Mouse (Mus musculus): Measurements from ENCODE around the gene Map3k9. TPM values are rescaled to one million over a fixed set of nuclear protein-coding genes. Genes with fewer than 3 reads are reported as not detected.
A peak's percentile ranks its signal among the peaks of the same experiment; 100 is the strongest.

Map3k9 gene
- total RNA-seq (2021) = 10 to 100 TPM; 86.1 to 90.5 TPM

DNA sequence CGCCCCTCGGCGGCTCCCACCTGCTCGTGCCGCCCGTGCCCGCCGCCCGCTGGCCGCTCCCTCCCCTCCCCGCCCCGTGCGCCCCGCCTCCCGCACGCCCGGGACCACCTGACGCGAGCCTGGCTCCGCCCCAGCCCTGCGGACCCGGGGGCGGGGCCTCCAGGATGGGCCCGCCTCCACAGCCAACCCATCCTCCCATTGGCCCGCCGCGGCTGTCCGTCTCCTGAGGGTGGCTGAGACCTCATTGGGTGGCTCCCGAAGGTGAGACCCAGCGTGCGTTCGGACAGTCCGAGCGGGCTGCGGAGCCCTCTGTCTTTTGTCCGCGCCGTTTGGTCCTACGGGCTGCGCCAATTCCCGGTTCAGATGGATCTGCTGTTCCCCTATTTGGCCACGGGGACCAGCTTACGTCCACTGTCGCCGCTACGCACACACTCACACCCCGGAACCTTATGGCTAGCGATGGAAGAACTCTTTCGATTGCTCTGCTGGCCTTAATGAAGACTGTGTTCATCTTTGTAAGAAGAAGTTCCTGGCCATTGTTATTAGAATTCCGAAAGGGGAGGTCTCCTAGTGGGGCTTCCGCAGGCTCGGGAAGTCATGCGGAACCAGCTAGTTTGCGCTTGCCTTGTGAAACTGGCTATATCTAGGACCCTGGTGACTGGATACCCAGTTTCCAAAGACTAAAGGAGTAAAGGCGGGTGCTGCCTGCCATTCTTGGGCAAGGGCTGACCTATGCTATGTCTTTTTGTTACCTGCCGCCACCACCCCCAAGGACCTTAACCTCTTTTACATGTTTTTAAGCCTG lies at the start of gene Map3k9:
TSS of gene Map3k9 (minus strand) at position 71 of the 805 bp plus-strand sequence.
- DNase-seq = peak; percentile 93
- intact Hi-C loops (cut with DNase I) = loop anchor here (10.0 kb wide), 1 partner anchor 797 kb away; no protein-coding TSS in a partner anchor

DNA sequence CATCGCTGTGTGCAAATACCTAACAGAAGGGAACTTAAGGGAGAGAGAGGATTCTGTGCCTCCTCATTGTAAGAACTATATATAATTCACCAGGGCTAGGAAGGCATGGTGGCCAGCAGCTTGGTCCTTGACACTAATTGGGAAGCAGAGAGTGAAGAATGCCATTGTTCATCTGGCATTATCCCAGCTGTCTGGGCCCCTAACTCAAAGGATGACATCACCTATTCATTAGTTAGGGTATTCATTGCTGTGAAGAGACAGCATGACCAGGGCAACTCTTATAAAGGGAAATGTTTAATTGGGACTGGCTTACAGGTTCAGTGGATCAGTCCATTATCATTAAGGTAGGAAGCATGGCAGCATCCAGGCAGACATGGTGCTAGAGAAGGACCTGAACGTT lies 47.4 kb upstream of the Map3k9 start:
- no peak for DNase-seq
- intact Hi-C loops (cut with DNase I) = no loop called here

GRCm38 (mm10) chr12:81822778-81823480 lies 42.0 kb upstream of the Map3k9 start:
- DNase-seq = no peak
- intact Hi-C loops (cut with DNase I) = no loop called here

DNA sequence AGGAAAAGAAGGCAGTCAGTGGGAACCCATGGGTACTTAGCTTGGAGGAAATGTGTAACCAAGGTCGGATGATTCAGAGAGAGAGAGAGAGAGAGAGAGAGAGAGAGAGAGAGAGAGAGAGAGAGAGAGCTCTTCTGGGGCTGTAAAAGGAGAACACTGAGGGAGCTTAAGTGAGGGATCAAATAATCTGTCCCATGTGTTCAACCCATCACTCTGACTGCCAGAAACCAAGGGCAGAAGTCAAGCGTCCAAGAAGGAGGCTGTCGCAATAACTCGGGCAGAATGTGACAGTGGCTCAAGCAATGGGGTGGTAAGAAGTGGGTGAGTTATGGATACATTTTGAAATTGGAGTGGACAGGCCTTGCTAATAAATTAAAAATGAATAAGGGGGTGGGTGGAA lies 41.2 kb upstream of the Map3k9 start:
- intact Hi-C loops (cut with DNase I) = no loop called here
- no peak for DNase-seq

DNA sequence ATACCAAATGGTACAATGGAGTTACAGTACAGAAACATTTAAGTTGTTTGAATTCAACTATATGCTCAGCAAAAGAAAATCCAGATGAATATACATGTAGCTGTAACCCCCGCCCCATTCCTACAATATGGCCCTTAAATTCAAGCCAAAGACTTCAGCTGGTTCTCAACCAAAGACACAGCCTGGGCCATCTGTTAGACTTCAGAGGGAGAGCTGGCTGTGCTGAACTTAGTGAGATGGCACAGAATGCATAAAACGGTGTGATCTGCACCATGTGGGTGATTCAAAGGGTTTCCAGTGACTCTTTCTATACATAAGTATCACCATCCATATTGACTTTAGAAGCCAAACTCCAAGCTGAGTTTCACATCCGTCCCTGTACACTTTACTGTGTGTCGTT lies 39.7 kb upstream of the Map3k9 start:
- intact Hi-C loops (cut with DNase I) = no loop called here
- DNase-seq = no peak

GRCm38 (mm10) chr12:81817126-81817505 lies 36.1 kb upstream of the Map3k9 start:
- intact Hi-C loops (cut with DNase I) = no loop called here
- DNase-seq = no peak

DNA sequence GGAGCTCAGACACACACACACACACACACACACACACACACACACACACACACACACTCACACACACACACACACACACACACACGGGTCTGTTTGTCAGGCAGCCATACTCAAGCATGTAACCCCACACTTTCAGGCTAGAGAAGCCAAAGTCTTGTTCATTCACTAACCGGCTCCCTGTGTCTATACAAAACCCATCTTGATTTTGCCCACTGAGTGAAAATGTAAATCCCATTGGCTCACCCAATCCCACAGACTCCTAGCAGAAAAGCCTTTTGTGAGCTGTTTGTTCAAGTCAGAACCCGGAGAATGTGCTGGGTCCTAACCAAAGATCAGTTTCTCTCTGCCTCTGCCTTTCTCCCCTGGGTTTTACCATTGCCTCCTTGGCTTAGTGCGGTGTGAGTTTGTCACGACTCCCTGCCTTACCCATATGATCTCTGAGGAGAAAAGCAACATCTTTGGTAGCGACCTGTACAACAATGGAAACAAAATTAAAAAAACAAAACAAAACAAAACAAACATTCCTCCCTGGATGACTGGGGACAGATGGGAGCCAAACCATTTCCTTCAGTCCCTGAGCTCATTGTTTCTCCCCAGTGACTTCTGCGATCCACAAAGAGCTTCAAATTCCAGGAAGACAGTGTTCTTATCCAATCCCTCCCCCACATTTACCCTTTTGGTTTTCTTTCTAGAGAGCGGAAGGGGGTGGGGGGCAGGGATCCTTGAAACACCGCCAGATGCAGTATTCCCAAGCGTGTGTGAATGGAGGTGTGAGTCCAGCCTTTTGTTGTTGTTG lies 35.6 kb upstream of the Map3k9 start:
- intact Hi-C loops (cut with DNase I) = no loop called here
- DNase-seq = no peak

DNA sequence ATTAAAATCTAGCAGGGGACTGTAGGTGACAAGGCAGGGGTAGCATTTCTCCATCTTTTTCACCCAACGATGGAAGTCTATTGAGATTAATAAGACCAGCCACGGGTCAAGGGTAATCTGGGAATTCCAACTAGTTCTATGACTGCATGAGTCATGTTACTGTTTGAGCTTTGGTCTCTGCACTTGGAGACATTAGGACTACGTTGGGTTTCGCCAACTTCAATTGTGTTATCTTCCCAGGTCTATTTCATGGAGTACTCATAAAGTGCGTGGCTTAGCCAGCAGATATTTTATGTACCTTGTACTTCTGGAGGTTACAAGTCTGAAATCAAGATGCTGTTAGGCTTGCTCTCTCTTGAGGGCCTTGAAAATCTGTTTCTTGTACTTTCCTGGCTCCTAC lies 33.8 kb upstream of the Map3k9 start:
- intact Hi-C loops (cut with DNase I) = no loop called here
- no peak for DNase-seq

- intact Hi-C loops (cut with DNase I) = no loop called here
- no peak for DNase-seq
Observed at GRCm38 (mm10) chr12:81810417-81810816, 29.4 kb upstream of the Map3k9 start.

- DNase-seq = no peak
- intact Hi-C loops (cut with DNase I) = no loop called here
Observed at GRCm38 (mm10) chr12:81808596-81808995, 27.6 kb upstream of the Map3k9 start.

- intact Hi-C loops (cut with DNase I) = no loop called here
- DNase-seq = peak; percentile 17
Observed at GRCm38 (mm10) chr12:81807953-81808352, 27.0 kb upstream of the Map3k9 start.

GRCm38 (mm10) chr12:81807529-81807837 lies 26.5 kb upstream of the Map3k9 start:
- intact Hi-C loops (cut with DNase I) = no loop called here
- no peak for DNase-seq

DNA sequence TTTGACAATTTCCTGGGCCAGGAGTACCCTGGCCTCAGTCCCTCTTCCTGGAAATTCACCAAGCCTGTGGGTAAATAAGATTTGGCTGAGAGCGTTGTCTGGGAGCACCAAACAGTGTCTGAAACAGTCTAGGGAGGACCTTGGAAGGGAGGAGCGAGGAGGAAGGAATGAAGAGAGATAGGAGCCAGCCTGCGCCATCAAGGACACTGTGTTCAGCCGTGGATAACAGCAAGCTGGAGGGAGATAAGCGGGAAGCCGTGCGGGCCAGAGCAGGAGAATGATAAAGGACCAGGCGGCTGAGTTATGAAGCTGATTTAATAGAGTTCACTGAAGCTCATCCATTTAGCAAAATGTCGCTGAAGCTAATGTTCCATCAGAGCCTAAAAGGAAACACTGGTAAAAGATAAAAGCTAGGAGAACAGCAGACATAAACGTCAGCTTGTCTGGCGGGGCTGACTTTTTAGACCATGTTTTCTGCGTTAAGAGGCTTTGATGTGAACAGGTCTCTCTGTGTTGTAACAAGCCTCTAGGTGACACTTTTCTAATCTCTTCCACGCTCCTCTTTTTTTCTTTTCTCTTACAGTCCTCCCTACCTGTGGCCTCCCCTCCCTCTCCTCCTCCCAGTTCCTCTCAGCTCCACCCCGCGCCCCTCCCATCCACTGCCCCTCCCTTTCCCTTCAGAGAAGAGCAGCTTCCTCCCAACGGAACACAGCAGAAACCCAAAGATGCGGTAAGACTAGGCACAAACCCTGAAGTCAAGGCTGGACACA lies 26.0 kb upstream of the Map3k9 start:
- DNase-seq = peak; percentile 45
- intact Hi-C loops (cut with DNase I) = no loop called here

DNA sequence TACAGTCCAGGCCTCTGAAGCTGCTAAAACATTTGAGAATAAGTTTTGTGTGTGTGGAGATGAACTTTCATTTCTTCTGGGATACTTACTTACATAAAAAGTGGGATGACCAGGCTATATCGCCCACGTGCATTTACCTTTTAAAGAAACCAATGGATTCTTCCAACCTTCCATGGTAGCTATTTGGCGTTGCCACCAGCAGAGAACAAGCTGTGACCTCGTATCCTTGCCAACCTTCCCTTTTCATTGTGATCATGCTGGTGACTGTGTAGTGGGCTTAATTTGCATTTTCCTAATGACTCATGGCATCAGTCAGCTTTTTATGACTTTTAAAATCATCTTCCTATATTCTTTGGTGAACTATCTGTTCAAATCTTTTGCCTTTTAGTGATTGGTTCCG lies 25.1 kb upstream of the Map3k9 start:
- no peak for DNase-seq
- intact Hi-C loops (cut with DNase I) = no loop called here

GRCm38 (mm10) chr12:81803803-81804202 lies 22.8 kb upstream of the Map3k9 start:
- intact Hi-C loops (cut with DNase I) = no loop called here
- no peak for DNase-seq

GRCm38 (mm10) chr12:81803016-81803415 lies 22.0 kb upstream of the Map3k9 start:
- intact Hi-C loops (cut with DNase I) = no loop called here
- DNase-seq = no peak

DNA sequence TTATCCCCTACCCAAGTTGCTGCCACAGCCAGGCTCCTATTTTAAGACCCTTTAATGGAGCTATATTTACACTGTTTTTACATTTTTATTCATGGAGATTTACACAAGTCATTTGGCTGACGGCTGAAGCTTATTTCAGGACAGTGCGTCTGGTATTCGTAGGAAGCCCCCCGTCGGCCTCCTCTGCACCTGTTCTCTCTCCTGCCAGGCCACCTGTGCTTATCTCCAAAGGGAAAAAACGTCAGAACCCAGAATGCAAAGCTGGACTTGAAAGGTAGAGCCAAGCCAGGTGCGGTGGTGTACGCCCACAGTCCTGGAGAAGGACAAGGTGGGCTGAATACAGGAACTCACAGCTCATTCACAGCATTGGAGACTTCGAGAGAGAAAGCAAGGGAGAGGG lies 20.2 kb upstream of the Map3k9 start:
- intact Hi-C loops (cut with DNase I) = no loop called here
- DNase-seq = no peak

- intact Hi-C loops (cut with DNase I) = loop anchor here (5.0 kb wide), 1 partner anchor 66 kb away; the partner anchor contains the start of gene Pcnx
- DNase-seq = peak; percentile 84
Observed at GRCm38 (mm10) chr12:81796541-81796940, 15.6 kb upstream of the Map3k9 start.

GRCm38 (mm10) chr12:81792511-81793218 lies 11.7 kb upstream of the Map3k9 start:
- no peak for DNase-seq
- intact Hi-C loops (cut with DNase I) = loop anchor here (2.0 kb wide), 1 partner anchor 122 kb away; no protein-coding TSS in a partner anchor

DNA sequence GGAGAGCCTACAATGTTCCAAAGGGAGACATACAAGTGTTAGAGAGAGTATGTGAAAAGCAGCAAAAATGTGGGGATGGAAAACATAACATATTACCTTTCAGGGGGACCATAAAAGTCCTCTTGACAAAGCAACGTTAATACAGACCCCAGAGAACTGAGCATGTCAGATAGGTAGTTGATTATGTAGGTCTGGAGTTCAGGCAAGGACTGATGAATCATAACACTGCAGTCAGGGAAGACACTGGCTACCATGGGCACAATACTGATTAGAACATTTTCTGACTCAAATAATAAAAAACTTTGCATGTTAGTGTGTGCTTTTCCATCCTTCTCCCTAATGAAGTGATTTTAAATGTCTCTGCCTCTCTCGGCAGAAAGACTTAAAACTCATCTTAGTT lies 8.5 kb upstream of the Map3k9 start:
- no peak for DNase-seq
- intact Hi-C loops (cut with DNase I) = loop anchor here (5.0 to 10.0 kb wide), 2 partner anchors 172 to 805 kb away; no protein-coding TSS in a partner anchor

Measured in left cerebral cortex, postnatal 4 days (tissue).